Mouse (Mus musculus): ENCODE results near the gene Sfrp2.
A peak's percentile ranks its signal among the peaks of the same experiment; 100 is the strongest.

Gene Sfrp2

DNA sequence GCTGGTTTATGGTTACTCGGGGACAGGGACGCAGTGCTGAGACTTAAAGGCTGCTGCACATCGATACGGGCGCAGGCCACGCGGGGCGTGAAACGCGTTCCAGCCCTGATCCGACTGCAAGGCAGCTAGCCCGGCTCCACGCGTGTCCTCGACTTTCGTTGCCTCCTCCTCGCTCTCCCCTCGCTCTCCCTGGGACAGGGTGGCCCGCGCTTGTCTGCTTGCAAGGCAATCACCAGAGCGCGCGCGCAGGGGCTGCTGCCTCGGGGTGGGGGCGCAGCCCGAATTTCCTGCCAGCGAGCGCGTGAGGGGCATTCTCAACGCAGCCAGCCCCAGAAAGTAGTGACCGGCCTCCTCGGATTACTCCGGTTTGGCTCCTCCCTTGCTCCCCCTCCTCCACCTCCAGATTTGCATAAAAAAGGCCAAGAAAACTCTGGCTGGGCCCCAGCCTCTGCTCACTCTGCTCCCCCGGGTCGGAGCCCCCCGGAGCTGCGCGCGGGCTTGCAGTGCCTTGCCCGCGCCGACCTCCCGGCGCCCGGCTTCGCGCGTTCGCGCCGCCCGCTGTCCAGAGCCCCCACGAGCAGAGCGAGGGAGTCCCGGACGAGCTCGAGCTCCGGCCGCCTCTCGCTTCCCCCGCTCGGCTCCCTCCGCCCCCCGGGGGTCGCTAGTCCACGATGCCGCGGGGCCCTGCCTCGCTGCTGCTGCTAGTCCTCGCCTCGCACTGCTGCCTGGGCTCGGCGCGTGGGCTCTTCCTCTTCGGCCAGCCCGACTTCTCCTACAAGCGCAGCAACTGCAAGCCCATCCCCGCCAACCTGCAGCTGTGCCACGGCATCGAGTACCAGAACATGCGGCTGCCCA is at the start of gene Sfrp2:
Gene Sfrp2 (plus strand): TSS at position 451 of the 855 bp plus-strand sequence.
- DNase-seq (ENCODE audit: low read depth in 2 of 2, low spot score in 2 of 2) = no peak

DNA sequence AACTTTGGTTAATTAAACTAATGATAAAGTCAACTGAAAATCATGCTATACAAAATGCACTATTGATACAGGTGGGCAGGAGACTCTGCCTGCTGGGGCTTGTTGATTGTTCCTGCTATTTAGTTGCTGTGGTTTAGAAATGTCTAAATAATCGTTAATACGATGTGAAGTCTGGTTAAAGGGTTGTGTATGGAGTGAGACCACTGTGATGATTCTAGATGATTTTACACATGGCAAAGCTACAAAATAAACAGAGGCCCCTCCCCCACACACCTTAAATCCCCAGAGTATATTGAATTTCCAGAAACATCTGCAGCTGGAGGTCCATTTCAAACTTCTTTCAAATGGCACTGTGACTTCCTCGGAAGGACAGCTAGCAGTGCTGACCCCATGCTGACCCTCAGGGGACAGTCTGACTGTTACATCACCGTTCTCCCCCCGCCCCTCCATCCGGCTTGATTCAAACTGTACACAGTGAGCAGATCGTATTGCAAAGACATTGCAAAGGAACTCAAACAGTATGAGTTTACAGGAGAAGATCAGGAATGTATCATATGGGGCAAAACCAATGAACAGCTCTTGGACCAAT is 48.4 kb upstream of the Sfrp2 start:
- DNase-seq (ENCODE audit: low read depth in 2 of 2, low spot score in 2 of 2) = no peak

DNA sequence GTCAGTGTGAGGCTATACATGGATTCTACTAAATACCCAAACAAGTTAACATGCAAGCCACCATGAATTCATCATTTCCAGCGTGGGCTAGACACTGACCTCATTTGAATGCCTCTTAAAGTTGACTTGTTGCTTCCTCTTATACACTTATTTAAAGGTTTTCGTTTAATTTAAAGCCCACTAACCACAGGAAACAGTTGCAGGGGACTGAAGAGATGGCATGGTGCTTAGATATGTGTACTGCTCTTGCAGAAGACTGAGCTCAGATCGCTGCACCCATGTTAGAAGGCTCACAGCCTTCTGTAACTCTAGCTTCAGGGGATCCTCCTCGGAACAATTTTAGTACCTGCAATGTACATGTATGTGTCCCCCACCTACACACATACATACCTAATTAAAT is 47.5 kb upstream of the Sfrp2 start:
- no peak for DNase-seq (ENCODE audit: low read depth in 2 of 2, low spot score in 2 of 2)

DNA sequence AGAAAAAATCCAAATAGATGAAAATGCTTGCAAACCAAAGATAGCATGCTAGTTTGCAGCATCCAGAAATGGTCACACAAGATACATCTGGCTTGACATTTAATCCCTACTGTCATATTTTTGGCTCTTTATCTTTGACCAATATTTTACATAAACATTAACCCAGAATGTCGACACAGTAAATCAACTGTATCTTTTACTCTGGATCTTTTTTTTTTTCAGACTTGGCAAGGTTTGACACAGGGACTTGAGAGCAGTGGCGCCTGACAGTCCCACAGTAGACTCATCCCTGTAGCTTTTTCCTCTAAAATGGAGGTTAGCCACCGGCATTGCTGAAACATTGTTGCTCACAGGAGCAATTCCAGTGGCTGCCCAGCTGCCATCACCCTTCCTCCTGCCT is 37.9 kb upstream of the Sfrp2 start:
- DNase-seq (ENCODE audit: low read depth in 2 of 2, low spot score in 2 of 2) = no peak

DNA sequence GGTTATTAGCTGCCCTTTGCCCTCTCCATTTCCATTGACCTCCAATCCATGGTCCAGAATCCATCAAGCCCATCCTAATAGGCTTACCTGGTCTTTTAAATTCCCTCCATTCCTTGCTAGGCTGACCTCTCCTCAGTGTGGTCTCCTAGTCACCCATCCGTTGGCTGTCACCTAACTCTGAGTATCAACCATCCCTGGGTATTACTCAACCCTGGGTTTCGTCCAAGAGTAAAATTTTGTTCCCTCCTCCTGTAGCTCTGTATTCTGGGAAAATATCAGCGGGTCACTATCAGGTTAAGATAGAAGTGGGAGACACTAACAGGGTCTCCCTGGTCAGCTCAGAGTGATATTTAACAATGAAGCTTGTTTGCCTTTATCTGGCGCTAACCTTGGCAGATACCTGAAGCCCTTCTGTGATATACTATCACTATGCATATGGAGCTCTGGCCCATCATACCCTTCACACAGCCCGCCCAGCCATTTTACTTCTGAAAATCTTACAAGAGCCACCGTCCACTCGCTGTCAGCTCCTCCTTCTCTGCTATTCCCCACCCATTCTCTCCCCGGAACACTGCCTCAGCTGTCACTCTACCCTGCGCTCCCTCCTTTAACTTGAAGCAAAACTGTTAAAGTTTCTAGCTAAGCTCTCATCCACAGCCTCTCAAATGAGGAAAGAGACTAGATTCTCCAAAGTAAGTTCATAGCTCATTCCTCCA is 37.3 kb upstream of the Sfrp2 start:
- DNase-seq (ENCODE audit: low read depth in 2 of 2, low spot score in 2 of 2) = no peak

DNA sequence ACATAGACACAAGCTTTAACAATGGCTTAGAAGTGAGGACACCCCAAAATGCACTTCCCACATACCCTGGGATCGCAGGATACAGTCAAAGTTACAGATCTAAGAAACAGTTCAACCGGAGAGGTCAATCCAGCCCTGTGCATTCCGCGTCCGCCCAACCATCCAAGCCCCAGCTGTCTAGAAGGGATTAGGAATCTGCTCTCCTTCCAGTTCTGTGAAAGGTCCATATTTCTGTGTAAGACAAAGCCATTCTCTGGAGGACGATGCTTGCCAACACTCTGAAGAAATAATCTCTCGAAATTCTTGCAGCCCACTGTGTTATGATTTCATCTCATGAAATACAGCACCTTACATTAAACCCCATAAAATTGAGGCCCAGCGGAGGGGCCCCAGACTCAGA is 32.1 kb upstream of the Sfrp2 start:
- DNase-seq (ENCODE audit: low read depth in 2 of 2, low spot score in 2 of 2) = no peak

DNA sequence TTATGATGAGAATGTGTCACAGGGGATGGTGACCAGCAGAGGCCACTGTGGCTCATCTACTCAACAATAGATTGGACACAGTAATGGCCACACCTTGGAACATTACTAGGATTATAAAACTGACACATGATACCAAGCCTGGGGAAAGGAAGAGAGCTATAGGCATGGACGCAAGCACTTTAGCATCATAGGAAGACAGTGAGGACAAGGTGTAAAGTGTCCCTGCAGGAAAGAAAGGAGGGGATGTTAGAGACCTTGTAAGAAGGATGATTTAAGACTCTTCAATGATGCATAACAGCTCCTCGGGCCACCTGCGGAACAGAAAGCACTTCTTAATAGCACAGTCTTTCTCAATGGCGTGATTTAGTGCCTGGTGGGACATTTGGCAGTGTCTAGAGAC is 29.1 kb upstream of the Sfrp2 start:
- DNase-seq (ENCODE audit: low read depth in 2 of 2, low spot score in 2 of 2) = no peak

DNA sequence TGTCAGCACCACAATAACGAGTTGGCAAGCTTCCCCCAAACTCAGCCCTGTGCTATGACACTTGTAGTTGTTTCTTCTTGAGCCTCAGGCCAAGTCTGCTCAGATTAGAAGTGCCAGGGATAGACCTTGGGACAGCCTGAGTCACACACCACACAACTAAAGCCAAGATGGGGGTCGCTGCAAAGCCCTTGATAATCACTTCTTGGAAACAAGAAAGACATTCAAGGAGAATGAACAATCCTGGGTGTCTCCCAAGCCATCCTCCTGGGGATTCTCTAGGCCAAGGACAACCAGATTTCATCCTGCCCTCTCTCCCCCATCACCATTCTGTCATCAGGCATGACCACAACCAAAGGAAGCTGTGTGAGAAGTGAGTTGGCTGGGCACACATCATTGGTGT is 25.9 kb upstream of the Sfrp2 start:
- no peak for DNase-seq (ENCODE audit: low read depth in 2 of 2, low spot score in 2 of 2)

DNA sequence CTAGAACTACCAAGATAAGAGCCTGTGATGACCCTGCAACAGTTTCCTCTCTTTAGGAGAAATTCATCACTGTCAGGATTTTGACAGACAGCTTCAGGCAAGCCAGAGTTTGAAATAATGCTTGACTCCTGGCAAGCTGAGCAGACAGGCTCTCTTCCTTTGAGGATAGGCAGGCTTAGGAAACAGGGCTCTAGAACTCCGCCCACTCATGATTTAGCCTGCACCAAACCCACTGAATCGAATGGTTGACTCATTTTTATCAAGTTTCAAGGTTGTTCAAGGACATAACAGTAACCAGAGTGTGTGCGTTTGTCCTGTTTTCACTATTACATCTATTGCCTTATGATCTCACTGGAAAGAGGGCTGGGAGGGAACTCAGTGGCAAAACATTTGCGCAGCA is 18.8 kb upstream of the Sfrp2 start:
- DNase-seq (ENCODE audit: low read depth in 2 of 2, low spot score in 2 of 2) = no peak

DNA sequence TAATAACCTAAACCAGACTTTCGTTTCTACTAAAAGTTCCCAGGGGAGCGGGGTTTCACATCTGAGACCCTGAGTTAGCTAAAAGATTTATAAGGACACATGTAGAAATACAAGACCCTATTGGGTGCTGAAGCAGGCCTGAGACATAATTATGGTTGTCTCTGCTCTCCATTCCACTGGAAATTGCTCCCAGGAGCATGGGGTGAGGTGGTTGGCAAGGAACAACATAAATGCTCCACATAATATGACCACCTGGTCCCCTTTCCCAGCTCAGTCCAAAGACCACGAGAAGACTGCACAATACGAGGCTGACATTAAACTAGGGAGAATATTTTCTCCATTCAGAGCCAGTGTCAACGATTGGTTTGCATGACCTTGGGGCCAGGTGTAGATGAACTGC is 18.2 kb upstream of the Sfrp2 start:
- DNase-seq (ENCODE audit: low read depth in 2 of 2, low spot score in 2 of 2) = no peak

DNA sequence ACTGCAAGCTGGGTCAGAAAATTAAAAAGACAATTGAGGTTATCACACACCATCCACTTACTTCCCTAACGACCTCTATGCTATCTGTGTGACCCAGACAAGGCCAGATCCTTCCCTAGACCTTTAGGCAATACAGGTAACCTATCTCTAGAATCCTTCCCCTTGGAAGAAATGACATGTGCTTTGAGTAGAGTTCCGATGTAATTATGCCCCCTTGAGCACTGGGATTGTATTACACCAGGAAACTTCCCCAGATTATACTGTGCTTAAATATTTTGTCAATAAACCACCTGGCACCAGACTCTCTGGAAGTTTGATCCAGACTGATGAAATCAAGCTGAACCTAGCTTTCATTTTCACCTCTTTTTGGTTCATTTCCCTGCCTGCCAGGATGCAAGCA is 14.5 kb upstream of the Sfrp2 start:
- no peak for DNase-seq (ENCODE audit: low read depth in 2 of 2, low spot score in 2 of 2)

DNA sequence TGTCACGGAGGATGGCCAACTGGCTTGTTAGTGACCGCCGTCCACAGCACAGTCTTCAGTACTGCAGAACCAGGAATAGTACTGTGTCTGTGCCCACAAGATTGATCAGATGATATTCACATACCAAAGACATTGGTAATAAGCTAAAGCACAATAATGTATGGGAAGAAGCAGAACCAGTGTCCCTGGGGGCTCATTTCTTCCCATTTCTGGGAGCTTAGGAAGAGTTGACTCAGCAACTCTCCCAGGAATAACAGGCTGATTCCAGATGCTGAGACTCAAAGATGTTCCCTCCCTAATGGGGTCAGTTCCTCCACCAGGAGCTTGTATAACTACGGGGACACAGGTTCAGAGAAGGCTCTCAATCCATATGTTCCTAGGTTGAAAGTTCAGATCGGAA is 13.9 kb upstream of the Sfrp2 start:
- DNase-seq (ENCODE audit: low read depth in 2 of 2, low spot score in 2 of 2) = no peak

DNA sequence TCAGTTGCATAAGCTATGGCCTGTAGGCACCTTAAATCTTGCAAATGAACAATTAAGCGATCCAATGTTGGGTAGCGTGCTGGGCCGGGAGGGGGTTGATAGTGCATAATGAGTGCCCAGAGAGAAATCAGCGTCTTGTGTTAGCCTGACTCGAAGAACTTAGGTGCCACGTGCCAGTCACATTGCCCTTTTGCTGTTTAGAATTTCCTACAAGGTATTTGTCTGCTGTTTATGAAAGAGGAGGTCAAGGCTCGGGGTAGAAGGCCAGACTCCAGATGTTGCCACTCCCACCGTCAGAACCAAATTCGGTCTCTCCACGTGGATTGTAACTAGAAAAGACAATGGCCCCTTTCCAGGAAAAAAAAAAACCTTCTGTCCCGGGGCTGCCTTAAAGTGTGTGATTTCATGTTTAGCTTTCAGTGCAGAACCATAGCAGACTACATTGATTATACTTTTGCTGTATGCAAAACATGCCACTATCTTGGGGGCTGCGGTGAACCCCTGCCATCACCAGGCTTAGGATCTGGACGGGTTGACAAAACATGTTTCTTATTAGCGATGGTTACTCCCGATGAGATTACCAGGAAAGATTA is 11.0 kb upstream of the Sfrp2 start:
- DNase-seq (ENCODE audit: low read depth in 2 of 2, low spot score in 2 of 2) = no peak

DNA sequence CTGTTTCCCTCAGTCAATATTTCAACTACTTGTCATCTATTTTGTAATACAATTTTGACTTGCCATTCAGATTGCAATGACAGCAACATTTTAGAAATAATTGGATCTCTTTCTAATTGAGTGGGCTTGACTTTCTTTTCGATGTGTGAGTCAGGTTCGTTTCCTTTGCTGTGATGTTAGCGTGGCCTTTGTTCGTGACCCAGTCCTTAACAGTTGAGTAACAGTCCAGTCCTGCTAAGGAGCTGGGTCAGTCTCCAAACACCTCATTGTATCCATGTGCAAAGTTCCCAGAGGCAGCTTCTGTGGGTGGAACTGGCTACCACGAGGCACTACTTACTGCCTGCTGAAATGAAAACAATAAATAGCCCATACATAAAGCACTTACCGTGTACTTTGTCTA is 10.5 kb upstream of the Sfrp2 start:
- no peak for DNase-seq (ENCODE audit: low read depth in 2 of 2, low spot score in 2 of 2)

DNA sequence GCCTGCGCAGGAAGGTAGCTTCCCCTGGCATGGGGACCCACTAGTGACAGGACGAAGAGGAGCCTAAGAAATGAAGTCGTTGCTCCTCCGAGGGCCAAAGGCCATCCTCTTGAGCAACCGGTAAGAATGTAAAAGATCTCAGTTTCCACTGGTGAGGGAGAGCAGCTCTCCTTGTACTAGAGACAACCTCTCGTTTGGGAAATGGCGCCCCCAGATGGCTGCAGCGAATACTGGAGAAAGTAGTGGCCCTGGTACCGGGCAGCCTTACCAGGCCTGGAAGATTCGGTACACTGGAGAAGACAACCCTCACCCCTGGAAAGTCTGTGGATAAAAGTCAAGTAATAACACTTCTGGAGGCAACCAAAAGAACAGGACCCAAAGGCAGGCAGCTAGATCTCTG is 3.8 kb upstream of the Sfrp2 start:
- no peak for DNase-seq (ENCODE audit: low read depth in 2 of 2, low spot score in 2 of 2)

DNA sequence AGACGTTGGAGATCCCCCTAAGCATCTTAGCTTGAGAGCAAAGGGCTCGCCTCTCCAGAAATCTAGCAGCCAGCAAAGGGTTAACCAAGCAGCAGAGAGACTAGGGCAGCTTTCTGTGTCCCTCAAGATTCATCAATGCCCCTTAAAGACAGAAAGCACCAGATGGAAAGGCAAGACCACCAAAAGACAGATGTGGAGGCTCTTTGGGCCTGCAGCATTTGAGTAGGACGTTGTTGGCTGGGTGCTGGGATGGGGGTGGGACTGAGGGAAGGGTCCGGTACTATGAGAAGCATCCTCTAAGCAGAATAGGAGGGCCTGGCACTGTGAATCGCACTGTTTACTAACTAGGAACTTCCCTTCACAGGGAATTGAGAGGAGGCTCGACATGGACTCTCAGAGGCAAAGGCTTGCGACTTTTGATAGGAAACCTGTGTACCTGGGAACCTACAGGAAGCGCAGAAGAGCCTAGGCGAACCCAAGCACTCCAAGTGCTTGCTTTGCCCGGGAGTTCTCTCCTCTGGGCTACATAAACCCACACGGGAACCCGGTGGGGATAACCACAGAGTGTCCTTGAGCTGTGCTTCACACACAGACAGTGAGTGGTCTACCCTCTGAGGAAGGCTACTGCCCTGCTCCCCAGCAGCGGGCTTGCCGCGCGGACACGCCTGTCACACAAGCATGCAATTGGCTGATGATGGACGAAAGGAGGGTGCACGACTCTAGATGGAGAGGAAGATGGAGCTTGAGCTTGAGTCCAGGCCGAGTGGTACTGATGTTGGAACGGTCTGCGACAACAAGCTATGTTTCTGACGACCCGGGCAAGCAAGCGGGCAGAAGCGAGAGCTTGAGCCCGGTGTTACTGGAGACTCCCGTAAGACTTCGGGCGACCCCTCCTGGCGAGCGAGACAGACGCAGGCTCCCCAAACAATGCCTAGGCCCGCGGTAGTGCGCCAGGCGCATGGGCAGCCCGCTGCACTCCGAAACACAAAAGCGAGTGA is 2.3 kb upstream of the Sfrp2 start:
- DNase-seq (ENCODE audit: low read depth in 2 of 2, low spot score in 2 of 2) = peak; percentile 17 to 44

DNA sequence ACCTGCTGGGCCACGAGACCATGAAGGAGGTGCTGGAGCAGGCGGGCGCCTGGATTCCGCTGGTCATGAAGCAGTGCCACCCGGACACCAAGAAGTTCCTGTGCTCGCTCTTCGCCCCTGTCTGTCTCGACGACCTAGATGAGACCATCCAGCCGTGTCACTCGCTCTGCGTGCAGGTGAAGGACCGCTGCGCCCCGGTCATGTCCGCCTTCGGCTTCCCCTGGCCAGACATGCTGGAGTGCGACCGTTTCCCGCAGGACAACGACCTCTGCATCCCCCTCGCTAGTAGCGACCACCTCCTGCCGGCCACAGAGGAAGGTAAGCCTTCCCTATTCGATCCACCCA is 577 bp downstream of the Sfrp2 start:
- DNase-seq (ENCODE audit: low read depth in 2 of 2, low spot score in 2 of 2) = no peak

DNA sequence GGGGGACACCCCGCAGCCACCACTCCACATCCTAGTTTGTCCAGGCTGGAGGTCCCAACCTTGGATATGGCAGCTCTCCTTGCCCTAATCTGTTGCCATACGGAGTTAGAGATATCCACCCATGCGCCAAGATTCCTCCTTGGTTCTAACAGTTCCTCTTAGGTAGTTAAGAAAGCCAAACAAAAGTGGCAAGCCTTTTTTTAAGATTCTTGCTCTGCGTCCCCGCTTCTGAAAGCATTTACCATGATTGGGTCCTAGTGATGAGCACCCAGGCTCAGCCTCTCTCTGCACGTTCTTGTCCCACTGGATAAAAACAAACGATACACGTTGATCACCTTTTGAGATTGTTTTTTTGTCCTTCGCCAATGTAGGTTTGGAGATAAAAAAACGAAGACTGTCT is 1.0 kb downstream of the Sfrp2 start:
- DNase-seq (ENCODE audit: low read depth in 2 of 2, low spot score in 2 of 2) = no peak

DNA sequence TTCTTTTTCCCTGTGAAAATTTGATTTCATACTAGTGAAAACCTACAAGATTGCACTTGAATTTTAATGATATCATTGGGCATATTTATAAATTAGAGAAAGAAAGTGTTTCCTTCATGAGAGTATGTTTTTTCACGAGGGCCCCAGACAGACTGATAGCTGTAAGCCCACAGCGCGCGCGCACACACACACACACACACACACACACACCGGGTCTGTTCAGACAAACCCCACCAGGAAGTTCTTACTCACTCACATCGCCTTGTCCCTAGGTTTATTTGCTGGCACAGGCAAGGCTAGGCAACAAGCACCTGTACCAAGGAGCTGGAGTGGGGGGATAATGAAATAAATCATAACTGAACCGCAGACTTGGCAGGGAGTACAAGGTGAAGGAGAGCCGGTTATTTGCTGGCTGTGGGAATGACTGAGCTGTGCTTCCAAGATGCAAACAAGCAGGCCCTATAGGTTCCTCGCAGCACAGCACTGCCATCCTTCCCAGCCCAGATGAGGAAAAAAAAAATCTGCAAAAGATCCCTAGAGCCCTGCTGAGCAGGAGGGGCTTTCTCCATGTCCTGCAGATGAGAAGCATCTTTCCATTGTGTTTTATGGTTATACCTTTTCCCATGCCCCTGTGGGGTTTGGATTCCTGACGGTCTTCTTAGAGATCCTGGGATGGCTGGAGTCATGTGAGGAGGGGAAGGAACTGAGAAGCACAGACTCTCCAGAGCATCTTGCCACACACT is 2.3 kb downstream of the Sfrp2 start:
- DNase-seq (ENCODE audit: low read depth in 2 of 2, low spot score in 2 of 2) = no peak

DNA sequence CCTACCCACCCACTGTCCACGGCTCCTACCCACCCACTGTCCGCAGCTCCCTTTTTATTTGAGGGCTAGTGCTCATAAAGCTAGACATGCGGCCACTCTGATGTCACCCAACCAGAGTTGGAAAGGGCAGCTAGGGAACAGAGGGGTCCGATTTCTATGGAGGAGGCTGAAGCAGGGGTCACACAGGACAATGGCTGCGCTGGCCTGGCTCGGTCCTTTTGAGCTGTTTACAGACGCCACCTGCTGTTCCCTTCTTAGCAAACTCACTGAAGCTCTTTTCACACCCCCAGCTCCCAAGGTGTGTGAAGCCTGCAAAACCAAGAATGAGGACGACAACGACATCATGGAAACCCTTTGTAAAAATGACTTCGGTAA is 2.9 kb downstream of the Sfrp2 start:
- no peak for DNase-seq (ENCODE audit: low read depth in 2 of 2, low spot score in 2 of 2)

All from CD8-positive naive resting alpha-beta T cell, adult 2 months (primary cell).